Comparison of ENCODE assay signal across 8 mouse cellular contexts in genomic region chr2:121449545-121450011, GRCm38 (mm10). TPM values are rescaled to one million over a fixed set of nuclear protein-coding genes. Genes with fewer than 3 reads are reported as not detected.
A peak's percentile ranks its signal among the peaks of the same experiment; 100 is the strongest.
DNase-seq lines count a peak whose midpoint lies in the region; ATAC-seq and TF ChIP-seq lines count a peak whose summit lies in the region.

No protein-coding gene starts in this region.

- no peak for TF ChIP-seq CTCF in gastrocnemius, adult 2 months (IDR thresholded peaks at IDR 0.05)
- TF ChIP-seq CTCF in intestine, postnatal 0 days (IDR thresholded peaks at IDR 0.05; ENCODE audit: low read depth): no peak

- H3K27ac ChIP-seq in gastrocnemius, adult 2 months: peak overlapping the region; percentile 100
- H3K27ac ChIP-seq in embryonic facial prominence, embryonic 14.5 days (replicated peaks; ENCODE audit: low read depth, low read length): peak overlapping the region; percentile 98
- H3K27ac ChIP-seq in intestine, postnatal 0 days (ENCODE audit: low read depth, low read length): peak overlapping the region; percentile 99
- H3K27ac ChIP-seq in midbrain, embryonic 15.5 days: peak overlapping the region; percentile 98

- no peaks in the 10 kb centered on the region for H3K27me3 ChIP-seq in embryonic facial prominence, embryonic 14.5 days (replicated peaks; ENCODE audit: control insufficient read depth, insufficient read depth, low read length)
- H3K27me3 ChIP-seq in intestine, postnatal 0 days (replicated peaks; ENCODE audit: control insufficient read depth, insufficient read depth, low read length): no peaks in the 10 kb centered on the region
- no peaks in the 10 kb centered on the region for H3K27me3 ChIP-seq in midbrain, embryonic 15.5 days (replicated peaks)

- peak; percentile 66 for DNase-seq in gastrocnemius, adult 2 months
- DNase-seq in gastrocnemius, adult 18-20 months (ENCODE audit: low spot score): no peak
- DNase-seq in embryonic facial prominence, embryonic 14.5 days (ENCODE audit: low spot score): no peak
- DNase-seq in thymus, postnatal 25 days: no peak
- no peak for DNase-seq in kidney, adult 8-10 months

- peaks cover 8% of the 10 kb centered on the region; the same call in 1 of the 2 replicates for H3K4me1 ChIP-seq in embryonic facial prominence, embryonic 14.5 days (ENCODE audit: control insufficient read depth, insufficient read depth, low read length)
- H3K4me1 ChIP-seq in intestine, postnatal 0 days (replicated peaks; ENCODE audit: control insufficient read depth, insufficient read depth, low read length): no peaks in the 10 kb centered on the region
- peaks cover 30% of the 10 kb centered on the region for H3K4me1 ChIP-seq in midbrain, embryonic 15.5 days

- peak overlapping the region; percentile 86 for H3K4me3 ChIP-seq in gastrocnemius, adult 2 months
- peak overlapping the region; percentile 98 for H3K4me3 ChIP-seq in embryonic facial prominence, embryonic 14.5 days (ENCODE audit: low read depth, low read length)
- peak overlapping the region; percentile 100 for H3K4me3 ChIP-seq in intestine, postnatal 0 days (ENCODE audit: low read depth, low read length)
- peak overlapping the region; percentile 99 for H3K4me3 ChIP-seq in midbrain, embryonic 15.5 days

- H3K9ac ChIP-seq in embryonic facial prominence, embryonic 14.5 days (ENCODE audit: low read depth, low read length): peak overlapping the region; percentile 97
- peak overlapping the region; percentile 100 for H3K9ac ChIP-seq in intestine, postnatal 0 days (ENCODE audit: low read depth, low read length)
- H3K9ac ChIP-seq in midbrain, embryonic 15.5 days: peak overlapping the region; percentile 97

- intact Hi-C loops in gastrocnemius, adult 2 months (cut with DNase I): no loop called here

- peak; percentile 7 for ATAC-seq in CD4-positive, CD25-positive, alpha-beta regulatory T cell, adult 4 months
- ATAC-seq in embryonic facial prominence, embryonic 14.5 days (ENCODE audit: low read depth): peak; percentile 64
- peak; percentile 7 for ATAC-seq in intestine, postnatal 0 days
- ATAC-seq in midbrain, embryonic 15.5 days (replicated peaks): peak; percentile 80

- peak overlapping the region; percentile 82 for H3K4me2 ChIP-seq in embryonic facial prominence, embryonic 14.5 days (ENCODE audit: low read depth, low read length)
- H3K4me2 ChIP-seq in intestine, postnatal 0 days (replicated peaks; ENCODE audit: low read depth): peak overlapping the region; percentile 79
- peak overlapping the region; percentile 93 for H3K4me2 ChIP-seq in midbrain, embryonic 15.5 days

- WGBS in embryonic facial prominence, embryonic 14.5 days: under 1% methylated on average over 30 of the region's 54 CpGs
- under 1% methylated on average over 54 of the region's 54 CpGs for WGBS in intestine, postnatal 0 days
- under 1% methylated on average over 54 of the region's 54 CpGs for WGBS in midbrain, embryonic 15.5 days

- H3K9me3 ChIP-seq in embryonic facial prominence, embryonic 14.5 days (ENCODE audit: control insufficient read depth, low read length): no peaks in the 10 kb centered on the region
- H3K9me3 ChIP-seq in intestine, postnatal 0 days (ENCODE audit: control insufficient read depth): no peaks in the 10 kb centered on the region
- no peaks in the 10 kb centered on the region for H3K9me3 ChIP-seq in midbrain, embryonic 15.5 days

- H3K36me3 ChIP-seq in embryonic facial prominence, embryonic 14.5 days (ENCODE audit: control insufficient read depth, insufficient read depth, low read length): peaks cover 29% of the 10 kb centered on the region
- H3K36me3 ChIP-seq in intestine, postnatal 0 days (ENCODE audit: control insufficient read depth, insufficient read depth): peaks cover 23% of the 10 kb centered on the region
- peaks cover 13% of the 10 kb centered on the region for H3K36me3 ChIP-seq in midbrain, embryonic 15.5 days (replicated peaks)

RNA-seq across cellular contexts. Expression of gene Serf2, which starts 0.6 kb away (rescaled TPM):
- 100 to 1,000 TPM; 286 to 358 TPM for total RNA-seq in gastrocnemius, adult 2 months (2021)
- total RNA-seq in gastrocnemius, adult 18-20 months (2021): 100 to 1,000 TPM; 334 to 355 TPM
- polyA plus RNA-seq in CD4-positive, CD25-positive, alpha-beta regulatory T cell, adult 4 months (2017; shearing (Covaris generic)): 100 to 1,000 TPM; 677 to 841 TPM
- polyA plus RNA-seq in embryonic facial prominence, embryonic 14.5 days (2014; fragmentation: Nextera tagmentation; extraction: Ambion mirVana): 639 and 673 TPM in 2 replicates
- 608 and 648 TPM in 2 replicates for polyA plus RNA-seq in intestine, postnatal 0 days (2015; fragmentation: Nextera tagmentation; extraction: Ambion mirVana)
- 267 and 285 TPM in 2 replicates for polyA plus RNA-seq in midbrain, embryonic 15.5 days (2015; fragmentation: Nextera tagmentation; extraction: Ambion mirVana)

RNA-seq across cellular contexts. Expression of gene Hypk, which starts 3.5 kb away (rescaled TPM):
- total RNA-seq in gastrocnemius, adult 2 months (2021): 10 to 100 TPM; 21.0 to 21.7 TPM
- total RNA-seq in gastrocnemius, adult 18-20 months (2021): 10 to 100 TPM; 10.9 to 15.1 TPM
- polyA plus RNA-seq in CD4-positive, CD25-positive, alpha-beta regulatory T cell, adult 4 months (2017; shearing (Covaris generic)): 100 to 1,000 TPM; 114 to 126 TPM
- polyA plus RNA-seq in embryonic facial prominence, embryonic 14.5 days (2014; fragmentation: Nextera tagmentation; extraction: Ambion mirVana): 92.5 and 92.9 TPM in 2 replicates
- polyA plus RNA-seq in intestine, postnatal 0 days (2015; fragmentation: Nextera tagmentation; extraction: Ambion mirVana): 61.6 and 65.1 TPM in 2 replicates
- 106 and 112 TPM in 2 replicates for polyA plus RNA-seq in midbrain, embryonic 15.5 days (2015; fragmentation: Nextera tagmentation; extraction: Ambion mirVana)

RNA-seq across cellular contexts. Expression of gene Ell3, which starts 5.5 kb away (rescaled TPM):
- total RNA-seq in gastrocnemius, adult 2 months (2021): not detected
- not detected for total RNA-seq in gastrocnemius, adult 18-20 months (2021)
- polyA plus RNA-seq in CD4-positive, CD25-positive, alpha-beta regulatory T cell, adult 4 months (2017; shearing (Covaris generic)): 1 to 10 TPM; 1.6 to 1.7 TPM
- polyA plus RNA-seq in embryonic facial prominence, embryonic 14.5 days (2014; fragmentation: Nextera tagmentation; extraction: Ambion mirVana): 19.6 and 19.7 TPM in 2 replicates
- polyA plus RNA-seq in intestine, postnatal 0 days (2015; fragmentation: Nextera tagmentation; extraction: Ambion mirVana): 1.9 and 2.6 TPM in 2 replicates
- 2.2 and 3.0 TPM in 2 replicates for polyA plus RNA-seq in midbrain, embryonic 15.5 days (2015; fragmentation: Nextera tagmentation; extraction: Ambion mirVana)

RNA-seq across cellular contexts. Expression of gene Serinc4, which starts 7.0 kb away (rescaled TPM):
- not detected for total RNA-seq in gastrocnemius, adult 2 months (2021)
- not detected for total RNA-seq in gastrocnemius, adult 18-20 months (2021)
- polyA plus RNA-seq in CD4-positive, CD25-positive, alpha-beta regulatory T cell, adult 4 months (2017; shearing (Covaris generic)): under 1 TPM in 1 of 2 experiments, not detected in 1; 0.33 TPM
- polyA plus RNA-seq in embryonic facial prominence, embryonic 14.5 days (2014; fragmentation: Nextera tagmentation; extraction: Ambion mirVana): 0.24 and 0.32 TPM in 2 replicates
- polyA plus RNA-seq in intestine, postnatal 0 days (2015; fragmentation: Nextera tagmentation; extraction: Ambion mirVana): 0.05 TPM in 1 of 2 replicates, not detected in the other
- polyA plus RNA-seq in midbrain, embryonic 15.5 days (2015; fragmentation: Nextera tagmentation; extraction: Ambion mirVana): 2.2 and 2.4 TPM in 2 replicates

RNA-seq across cellular contexts. Expression of gene Mfap1b, which starts 24.3 kb away (rescaled TPM):
- total RNA-seq in gastrocnemius, adult 2 months (2021): 10 to 100 TPM; 24.2 to 27.6 TPM
- 10 to 100 TPM; 23.5 to 24.5 TPM for total RNA-seq in gastrocnemius, adult 18-20 months (2021)
- 10 to 100 TPM; 88.2 to 89.2 TPM for polyA plus RNA-seq in CD4-positive, CD25-positive, alpha-beta regulatory T cell, adult 4 months (2017; shearing (Covaris generic))
- polyA plus RNA-seq in embryonic facial prominence, embryonic 14.5 days (2014; fragmentation: Nextera tagmentation; extraction: Ambion mirVana): 52.4 and 56.7 TPM in 2 replicates
- polyA plus RNA-seq in intestine, postnatal 0 days (2015; fragmentation: Nextera tagmentation; extraction: Ambion mirVana): 25.5 and 26.7 TPM in 2 replicates
- polyA plus RNA-seq in midbrain, embryonic 15.5 days (2015; fragmentation: Nextera tagmentation; extraction: Ambion mirVana): 77.3 and 77.5 TPM in 2 replicates

Comparison
In these comparisons a context has a peak if more than half of its experiments do, and no peak if none do; other contexts are left out.
1. ATAC-seq: peak in every context shown above with its lines; median percentile 80 in midbrain, embryonic 15.5 days; 64 in embryonic facial prominence, embryonic 14.5 days; 7 in CD4-positive, CD25-positive, alpha-beta regulatory T cell, adult 4 months; 7 in intestine, postnatal 0 days.